Mouse (Mus musculus) adrenal gland, postnatal 14 days (tissue): ENCODE data around the gene Ufm1. TPM values are rescaled to one million over a fixed set of nuclear protein-coding genes. Genes with fewer than 3 reads are reported as not detected.

Experiments
- DNase-seq: peaks from one replicate; pipeline ENCODE4 v3.0.0; 2021; ENCODE audit warnings: mixed read lengths
- long read RNA-seq, 2 experiments: library from polyadenylated mRNA; stranded (forward); transcript quantifications; one replicate each; pipeline ENCODE4 v2.0.0; 2021
- total RNA-seq: library from RNA; stranded (reverse); gene quantifications from 2 replicates; pipeline ENCODE4 v1.2.3, GENCODE M21; 2021

Gene Ufm1
- total RNA-seq, result 72.9 and 73.4 TPM in 2 replicates
- long read RNA-seq, experiment 1, full-length matches to known transcripts, result 53 of 55 reads
- long read RNA-seq, experiment 1, partial matches to known transcripts, result 0 of 55 reads
- long read RNA-seq, experiment 1, other reads (novel, unspliced or antisense), result 2 of 55 reads
- long read RNA-seq, experiment 2, full-length matches to known transcripts, result 46 of 49 reads
- long read RNA-seq, experiment 2, partial matches to known transcripts, result 1 of 49 reads
- long read RNA-seq, experiment 2, other reads (novel, unspliced or antisense), result 2 of 49 reads

- peak; percentile 96 for DNase-seq
Measured at GRCm38 (mm10) chr3:53863383-53864220, at the start of gene Ufm1. Gene Ufm1 (minus strand): TSS chr3:53863830.

- DNase-seq, result no peak
Measured at GRCm38 (mm10) chr3:53890619-53891540, 27.2 kb upstream of the Ufm1 start.

- DNase-seq, result no peak
Measured at GRCm38 (mm10) chr3:53871596-53871995, 8.0 kb upstream of the Ufm1 start.

DNA sequence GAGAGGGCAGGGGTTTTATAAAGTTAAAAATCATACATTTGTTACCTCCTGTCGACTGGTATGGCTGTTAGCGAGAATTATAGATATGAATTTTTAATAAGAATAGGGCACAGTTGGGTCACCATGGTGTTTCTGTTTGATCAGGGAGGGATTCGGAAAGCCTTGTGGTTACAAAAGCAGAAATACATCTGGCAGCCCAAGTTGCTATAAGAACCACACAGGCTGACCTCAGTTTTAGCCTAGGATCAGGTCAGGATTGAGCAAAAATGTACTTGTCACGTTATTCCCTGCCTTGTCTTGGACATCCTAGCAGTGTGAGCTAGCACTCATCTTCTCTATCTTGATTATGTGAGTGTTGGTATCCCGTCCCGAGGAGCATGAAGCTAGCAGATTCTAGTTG is 6.9 kb upstream of the Ufm1 start:
- no peak for DNase-seq

DNA sequence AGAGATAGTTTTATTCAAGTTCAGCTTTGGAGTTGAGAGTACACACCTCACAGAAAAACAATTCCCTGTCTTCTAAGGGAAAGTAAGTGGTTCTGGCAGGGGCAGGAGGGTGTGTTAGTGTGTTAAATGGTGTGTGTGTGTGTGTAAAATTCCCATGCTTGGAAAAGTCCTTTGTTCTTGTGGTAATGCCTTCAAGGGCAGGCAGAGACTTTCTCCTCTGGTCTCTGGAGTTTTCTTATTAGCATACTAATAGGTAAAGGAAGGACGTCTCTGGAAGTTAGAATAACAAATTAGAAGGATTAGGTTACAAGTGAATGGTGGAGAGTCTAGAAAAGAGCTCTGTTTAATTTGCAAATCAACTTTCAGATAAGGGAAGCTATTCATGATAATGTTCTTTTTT is 5.6 kb upstream of the Ufm1 start:
- no peak for DNase-seq

DNA sequence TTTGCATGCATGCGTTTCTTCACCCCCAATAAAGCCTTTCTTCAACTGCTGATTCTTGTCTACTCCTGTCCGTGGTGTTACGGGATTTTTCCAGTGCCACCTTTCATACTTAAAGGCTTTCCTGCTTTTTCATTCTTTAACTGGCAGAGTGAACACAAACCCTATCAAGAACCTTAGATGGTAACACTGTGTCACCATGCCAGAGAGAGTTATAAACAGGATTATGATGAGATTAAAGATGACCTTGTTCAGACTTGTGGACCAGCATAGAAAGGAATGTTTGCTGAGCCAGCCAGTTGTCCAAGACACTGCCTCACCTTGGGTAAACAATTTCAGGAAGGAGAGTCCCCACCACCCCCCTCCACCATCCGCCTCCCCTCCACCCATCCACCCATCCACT is 4.6 kb upstream of the Ufm1 start:
- no peak for DNase-seq

GRCm38 (mm10) chr3:53854831-53855230 is 8.8 kb downstream of the Ufm1 start:
- DNase-seq, result no peak

DNA sequence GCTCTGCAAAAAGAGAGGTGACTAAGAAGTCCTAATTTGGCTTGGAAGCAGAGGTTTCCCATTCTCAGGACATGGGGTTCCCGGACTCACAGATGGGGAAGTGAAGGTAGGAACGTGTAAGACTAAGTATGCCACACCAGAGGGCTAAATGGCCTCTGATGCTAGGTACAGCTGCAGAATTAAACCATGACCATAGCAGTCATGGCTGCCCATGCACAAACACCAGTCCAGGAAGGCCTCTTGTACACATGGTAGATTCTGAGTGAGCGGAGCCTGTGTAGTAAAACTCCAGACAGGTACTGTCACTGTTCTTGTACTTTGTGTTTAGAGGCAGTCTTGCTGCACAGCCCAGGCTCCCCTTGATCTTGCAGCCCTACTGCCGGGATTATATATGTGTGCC is 9.4 kb downstream of the Ufm1 start:
- no peak for DNase-seq

- no peak for DNase-seq
Measured at GRCm38 (mm10) chr3:53848262-53848661, 15.4 kb downstream of the Ufm1 start.

DNA sequence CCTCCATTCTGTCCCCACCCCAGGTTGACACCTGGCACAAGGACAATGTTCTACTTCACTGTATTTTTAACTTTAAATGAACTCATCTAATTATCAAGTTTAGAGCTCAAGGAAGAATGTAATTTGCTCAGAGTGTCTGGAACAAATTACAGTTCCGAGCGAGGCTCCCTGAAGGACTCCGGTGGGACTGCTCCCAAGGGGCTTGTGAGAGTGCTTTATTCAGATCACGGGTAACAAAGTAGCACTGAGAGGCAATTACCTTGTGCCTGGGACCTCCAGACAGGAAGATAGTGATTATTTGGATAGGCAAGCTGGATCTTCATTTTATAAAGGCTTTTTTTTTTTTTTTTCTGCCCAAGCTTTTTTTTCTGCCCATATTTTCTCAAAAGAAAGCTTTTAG is 15.9 kb downstream of the Ufm1 start:
- no peak for DNase-seq

GRCm38 (mm10) chr3:53846206-53846928 is 17.3 kb downstream of the Ufm1 start:
- no peak for DNase-seq

- DNase-seq, result no peak
Measured at GRCm38 (mm10) chr3:53844786-53845185, 18.8 kb downstream of the Ufm1 start, which contains the start of gene Gm10985. Gene Gm10985 (plus strand): TSS chr3:53845086.

- DNase-seq, result no peak
Measured at GRCm38 (mm10) chr3:53834238-53834637, 29.4 kb downstream of the Ufm1 start.

DNA sequence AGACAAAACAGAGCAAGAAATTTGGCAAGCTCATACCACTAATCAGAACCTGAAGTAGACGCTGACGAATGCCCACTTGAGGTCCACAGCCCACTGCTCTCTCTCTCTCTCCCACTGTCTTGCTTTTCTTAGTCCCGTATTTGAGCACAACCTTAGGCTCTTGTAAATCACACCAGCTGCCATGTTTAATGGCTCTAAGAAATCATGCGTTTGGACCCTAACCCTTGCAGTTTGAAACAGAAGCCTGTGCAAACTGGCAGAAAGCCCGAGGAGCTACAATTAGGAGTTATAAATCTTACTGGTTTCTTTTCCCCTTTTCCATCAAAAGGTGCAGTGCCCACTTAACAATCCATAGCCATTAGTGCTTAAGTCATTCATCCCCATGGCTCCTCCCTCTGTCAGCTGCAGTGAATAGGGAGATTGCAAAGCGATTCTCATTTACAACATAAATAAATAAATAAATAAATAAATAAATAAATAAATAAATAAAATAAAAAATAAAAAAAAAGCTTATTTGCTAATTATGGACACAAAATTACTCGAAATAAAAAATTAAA is 50.1 kb downstream of the Ufm1 start:
- no peak for DNase-seq

Other genes starting within 250 kb of the Ufm1 start
- 0.68 and 1.9 TPM in 2 replicates for gene Frem2, start 206.5 kb downstream of the Ufm1 start, total RNA-seq
- not detected in 2 replicates for gene Gm10985, start 18.7 kb downstream of the Ufm1 start, total RNA-seq